Mouse (Mus musculus): Measurements from ENCODE around the gene Tulp1.

DNA sequence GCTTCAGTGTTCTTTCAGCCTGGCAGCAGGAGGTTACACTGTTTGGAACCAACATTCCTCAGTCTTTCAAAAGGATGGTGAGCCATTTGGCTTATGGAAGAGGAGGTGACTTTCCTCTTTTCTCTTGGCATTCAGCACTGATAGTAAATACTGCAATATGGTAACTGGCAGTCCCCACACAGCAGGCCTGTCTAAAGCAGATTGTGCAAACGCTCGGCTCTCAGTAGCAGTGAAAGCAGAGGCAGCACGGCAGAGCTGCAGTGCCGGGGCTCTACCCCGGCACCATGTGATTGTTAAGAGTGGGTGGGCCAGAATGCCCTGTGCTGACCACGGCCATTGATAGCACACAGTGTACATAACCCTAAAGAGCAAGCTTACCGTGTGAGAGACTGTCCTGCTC, 41.4 kb upstream of the Tulp1 start:
- TF ChIP-seq CTCF (IDR thresholded peaks at IDR 0.05; ENCODE audit: low read depth, low read length) (no peak), POLR2A (IDR thresholded peaks at IDR 0.05; ENCODE audit: borderline replicate concordance, low read depth, low read length) (no peak)

Data from bone marrow macrophage, adult 2 months (primary cell).